Comparison of ENCODE assay signal across 7 mouse cellular contexts in the genomic region with DNA sequence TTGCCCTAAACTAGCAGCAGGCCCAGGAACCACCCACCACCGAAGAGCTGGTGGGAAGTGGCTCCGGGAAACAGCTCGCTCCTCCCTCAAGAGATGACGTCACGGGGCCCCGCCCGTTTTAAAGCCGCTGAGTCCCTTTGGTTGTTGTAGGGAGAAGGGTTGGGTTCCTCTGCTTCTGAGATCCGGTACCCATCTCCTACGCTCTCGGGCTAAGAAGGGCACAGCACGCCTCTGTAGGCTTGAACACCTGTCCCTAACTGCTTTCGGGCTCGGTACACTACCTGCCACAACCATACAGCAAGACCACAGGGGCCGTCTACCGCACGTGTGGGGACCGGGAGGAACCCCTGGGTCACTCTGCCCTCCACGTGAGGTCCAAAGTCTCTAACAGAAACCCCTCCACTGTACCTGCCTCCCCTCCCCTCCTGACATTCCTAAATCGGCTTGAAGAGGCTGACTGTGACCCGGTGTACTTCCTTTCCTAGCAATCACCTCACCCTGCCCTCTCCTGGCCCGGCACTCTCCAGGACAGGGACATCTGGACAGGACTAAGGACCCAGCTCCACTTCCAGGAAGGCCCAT. TPM values are rescaled to one million over a fixed set of nuclear protein-coding genes. Genes with fewer than 3 reads are reported as not detected.
DNase-seq lines count a peak whose midpoint lies in the region; ATAC-seq and TF ChIP-seq lines count a peak whose summit lies in the region.

No protein-coding gene starts in this region.

- no peaks in the 10 kb centered on the region for H3K9me3 ChIP-seq in embryonic facial prominence, embryonic 13.5 days
- no peaks in the 10 kb centered on the region for H3K9me3 ChIP-seq in limb, embryonic 12.5 days
- H3K9me3 ChIP-seq in midbrain, embryonic 14.5 days (ENCODE audit: control insufficient read depth, low read length): no peaks in the 10 kb centered on the region

- no peaks in the 10 kb centered on the region for H3K27me3 ChIP-seq in embryonic facial prominence, embryonic 13.5 days
- no peaks in the 10 kb centered on the region for H3K27me3 ChIP-seq in limb, embryonic 12.5 days
- no peaks in the 10 kb centered on the region for H3K27me3 ChIP-seq in midbrain, embryonic 14.5 days (ENCODE audit: control insufficient read depth, insufficient read depth, low read length)
- H3K27me3 ChIP-seq in spleen, adult 2 months (ENCODE audit: control insufficient read depth, insufficient read depth, low read length): no peaks in the 10 kb centered on the region

- no peaks in the 10 kb centered on the region for H3K36me3 ChIP-seq in embryonic facial prominence, embryonic 13.5 days
- no peaks in the 10 kb centered on the region for H3K36me3 ChIP-seq in limb, embryonic 12.5 days
- no peaks in the 10 kb centered on the region for H3K36me3 ChIP-seq in midbrain, embryonic 14.5 days (ENCODE audit: control insufficient read depth, insufficient read depth, low read length)
- no peaks in the 10 kb centered on the region for H3K36me3 ChIP-seq in spleen, adult 2 months (ENCODE audit: control insufficient read depth, insufficient read depth, low read length)

- peak; percentile 93 to 94 for DNase-seq in adrenal gland, postnatal 36 days
- peak; percentile 94 for DNase-seq in heart, adult 8-10 months (ENCODE audit: low spot score)
- peak; percentile 88 to 94 for DNase-seq in kidney, adult 8-10 months
- DNase-seq in midbrain, embryonic 14.5 days: peak; percentile 83
- peak; percentile 61 to 86 for DNase-seq in spleen, adult 2 months (ENCODE audit: low read depth in 1 of 2, low spot score in 2 of 2)

- no peak; the same call in 1 of the 2 replicates for TF ChIP-seq POLR2A in spleen, adult 2 months (IDR thresholded peaks at IDR 0.05; ENCODE audit: low read depth, low read length)

- H3K4me3 ChIP-seq in embryonic facial prominence, embryonic 13.5 days: peak overlapping the region; percentile 42
- peak overlapping the region; percentile 40 for H3K4me3 ChIP-seq in limb, embryonic 12.5 days (replicated peaks)
- H3K4me3 ChIP-seq in midbrain, embryonic 14.5 days (replicated peaks; ENCODE audit: low read depth, low read length): peak overlapping the region; percentile 28
- H3K4me3 ChIP-seq in spleen, adult 2 months (ENCODE audit: extremely low read depth, insufficient read depth, insufficient read length): peak overlapping the region; percentile 53

- H3K4me1 ChIP-seq in embryonic facial prominence, embryonic 13.5 days: peaks cover 11% of the 10 kb centered on the region; the same call in 1 of the 2 replicates
- peaks cover 4% of the 10 kb centered on the region; the same call in 1 of the 2 replicates for H3K4me1 ChIP-seq in limb, embryonic 12.5 days (replicated peaks)
- H3K4me1 ChIP-seq in midbrain, embryonic 14.5 days (ENCODE audit: control insufficient read depth, insufficient read depth, low read length): no peaks in the 10 kb centered on the region; the same call in 1 of the 2 replicates
- H3K4me1 ChIP-seq in spleen, adult 2 months (ENCODE audit: control insufficient read depth, insufficient read depth, insufficient read length): no peaks in the 10 kb centered on the region

- no peak overlapping the region for H3K27ac ChIP-seq in embryonic facial prominence, embryonic 13.5 days
- no peak overlapping the region for H3K27ac ChIP-seq in limb, embryonic 12.5 days
- H3K27ac ChIP-seq in midbrain, embryonic 14.5 days (replicated peaks; ENCODE audit: low read depth, low read length): no peak overlapping the region
- no peak overlapping the region for H3K27ac ChIP-seq in spleen, adult 2 months (ENCODE audit: insufficient read depth, low read length)

- peak overlapping the region; percentile 62 for H3K9ac ChIP-seq in embryonic facial prominence, embryonic 13.5 days
- H3K9ac ChIP-seq in limb, embryonic 12.5 days (replicated peaks): peak overlapping the region; percentile 37; the same call in 1 of the 2 replicates
- H3K9ac ChIP-seq in midbrain, embryonic 14.5 days (replicated peaks; ENCODE audit: low read length): 0 out of 2 replicates have a peak overlapping the region, but pooled peaks have one; percentile 18

- TF ChIP-seq CTCF in spleen, adult 2 months (IDR thresholded peaks at IDR 0.05; ENCODE audit: extremely low read depth, insufficient read depth, insufficient read length, insufficient replicate concordance): no peak

- peak; percentile 62; the same call in 1 of the 2 replicates for ATAC-seq in embryonic facial prominence, embryonic 13.5 days (ENCODE audit: insufficient number of reproducible peaks, insufficient read depth, low FRiP score, low TSS enrichment, low read depth)
- peak; percentile 48; the same call in 1 of the 2 replicates for ATAC-seq in limb, embryonic 12.5 days (ENCODE audit: insufficient number of reproducible peaks, insufficient read depth, low FRiP score, low TSS enrichment, low read depth)
- ATAC-seq in midbrain, embryonic 14.5 days (ENCODE audit: low FRiP score, low TSS enrichment): peak; percentile 58

- 3% methylated on average over 22 of the region's 22 CpGs for WGBS in embryonic facial prominence, embryonic 13.5 days
- 3% methylated on average over 22 of the region's 22 CpGs for WGBS in limb, embryonic 12.5 days
- 6% methylated on average over 22 of the region's 22 CpGs for WGBS in midbrain, embryonic 14.5 days
- WGBS in spleen, adult 2 months: 7% methylated on average over 22 of the region's 22 CpGs

- peak overlapping the region; percentile 65 for H3K4me2 ChIP-seq in embryonic facial prominence, embryonic 13.5 days
- H3K4me2 ChIP-seq in limb, embryonic 12.5 days: peak overlapping the region; percentile 61
- peak overlapping the region; percentile 57 for H3K4me2 ChIP-seq in midbrain, embryonic 14.5 days (ENCODE audit: low read length)

RNA-seq across cellular contexts. Expression of a gene that starts 58.0 kb away (rescaled TPM):
- not detected for total RNA-seq in adrenal gland, postnatal 36 days (2021)
- polyA plus RNA-seq in embryonic facial prominence, embryonic 13.5 days (2015; fragmentation: Nextera tagmentation; extraction: Ambion mirVana): not detected in 2 replicates
- not detected for total RNA-seq in heart, adult 8-10 months (2022)
- not detected in 2 replicates for polyA plus RNA-seq in limb, embryonic 12.5 days (2016; fragmentation: Nextera tagmentation; extraction: Ambion mirVana)
- polyA plus RNA-seq in midbrain, embryonic 14.5 days (2014; fragmentation: Nextera tagmentation; extraction: Ambion mirVana): not detected in 2 replicates
- not detected in 2 replicates for polyA plus RNA-seq in spleen, adult 2 months (2012; rRNA removed)
